Mouse (Mus musculus) ES-E14 (cell line): ENCODE measurements at regions not wholly inside any gene's neighbourhood (a gene's known extent, or its start where the extent isn't known, plus 50 kb on each side); places are given as distances from the start of the nearest gene placed in this dataset.

ENCODE experiments used
- CHD2 ChIP-seq: IDR thresholded peaks from 2 replicates; pipeline ENCODE4 v1.6.1; 2014; ENCODE audit warnings: mild to moderate bottlenecking, low read depth, low read length, inconsistent platforms
- HCFC1 ChIP-seq: IDR thresholded peaks from 2 replicates; pipeline ENCODE4 v1.6.1; 2012; ENCODE audit warnings: low read length, inconsistent platforms, borderline replicate concordance; ENCODE audit not compliant: insufficient read depth
- MAFK ChIP-seq: IDR thresholded peaks from 2 replicates; pipeline ENCODE4 v1.6.1; 2014; ENCODE audit warnings: mild to moderate bottlenecking, low read depth, low read length, inconsistent platforms; ENCODE audit not compliant: insufficient read depth

DNA sequence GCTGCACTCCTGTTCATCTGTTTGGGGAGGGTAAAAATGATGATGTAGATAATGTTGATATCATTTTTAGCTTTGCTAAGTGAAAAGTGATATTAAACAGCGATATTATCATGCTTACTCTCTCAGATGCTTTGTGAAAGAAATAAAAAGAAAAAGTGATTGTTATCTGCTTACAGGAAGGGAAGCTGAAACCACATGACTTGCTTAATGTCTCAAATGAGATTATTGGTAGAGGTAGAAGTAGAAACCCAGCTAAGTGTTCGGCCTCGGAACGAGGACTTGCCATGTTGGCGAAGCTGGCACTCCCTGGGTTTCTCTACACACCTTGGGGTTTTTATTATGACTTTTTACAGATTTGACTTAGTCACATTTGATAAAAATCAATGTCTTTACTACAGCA, 200.1 kb upstream of the Tank start:
- no peak for TF ChIP-seq HCFC1
- TF ChIP-seq CHD2, result no peak
- TF ChIP-seq MAFK, result no peak
